ENCODE assay signal across 21 mouse cellular contexts in genomic region chr16:87595149-87595548, GRCm38 (mm10). TPM values are rescaled to one million over a fixed set of nuclear protein-coding genes. Genes with fewer than 3 reads are reported as not detected.
"Had no signal": no experiment of that assay in that cellular context is flagged by ENCODE, and none has a peak within 500 bp of the region (broad histone marks: within the 10 kb centered on the region; RNA-seq: fewer than 3 reads in every experiment).

No protein-coding gene starts in this region.

- DNase-seq: liver, embryonic 13.5 days; lung, adult 2 months; lung, postnatal 14 days; lung, postnatal 4 days; midbrain, embryonic 14.5 days; right cerebral cortex, adult 18-20 months; right cerebral cortex, postnatal 14 days; right cerebral cortex, postnatal 4 days; thymus, adult 2 months; thymus, postnatal 14 days; thymus, postnatal 4 days had no signal

- H3K36me3 ChIP-seq: liver, embryonic 13.5 days had no signal

- H3K27me3 ChIP-seq: liver, embryonic 13.5 days had no signal

- H3K9ac ChIP-seq: liver, embryonic 13.5 days had no signal

- H3K4me2 ChIP-seq: liver, embryonic 13.5 days; midbrain, embryonic 11.5 days had no signal

- ATAC-seq: hindbrain, postnatal 0 days; inflammation-experienced regulatory T-cells, adult 6 months; intestine, embryonic 16.5 days had no signal

- H3K27ac ChIP-seq: hindbrain, postnatal 0 days; liver, embryonic 13.5 days; stomach, postnatal 0 days had no signal

- H3K4me3 ChIP-seq: liver, embryonic 13.5 days had no signal

RNA-seq across cellular contexts. Expression of gene Map3k7cl, which starts 42.0 kb away (rescaled TPM):
- polyA plus RNA-seq: inflammation-experienced regulatory T-cells, adult 6 months; limb, embryonic 11.5 days; liver, adult 2 months; liver, embryonic 13.5 days; midbrain, embryonic 11.5 days; midbrain, embryonic 14.5 days; midbrain, postnatal 0 days; neural tube, embryonic 11.5 days; neural tube, embryonic 14.5 days had no signal
